Mouse (Mus musculus) hindbrain, embryonic 14.5 days (tissue): Measurements from ENCODE around the gene Slc16a8. TPM values are rescaled to one million over a fixed set of nuclear protein-coding genes. Genes with fewer than 3 reads are reported as not detected.
A peak's percentile ranks its signal among the peaks of the same experiment; 100 is the strongest.

Experiments
- ATAC-seq: fragments of 200-750 bp; cut with Nextera tagmentation; 2 replicates; pipeline ENCODE4 v1.8.0; 2017; ENCODE audit warnings: moderate number of reproducible peaks, mild to moderate bottlenecking, moderate TSS enrichment, moderate library complexity; ENCODE audit not compliant: low FRiP score
- DNase-seq: peaks from one replicate; pipeline ENCODE4 v3.0.0-alpha.2; 2015; ENCODE audit warnings: low spot score
- H3K27ac ChIP-seq: fragments of 300-500 bp; sonication (generic); 2 replicates; pipeline ENCODE4 v1.5.1; 2014; ENCODE audit warnings: mild to moderate bottlenecking, moderate library complexity
- H3K27me3 ChIP-seq: fragments of 300-500 bp; sonication (generic); 2 replicates; pipeline ENCODE4 v1.6.1; 2014; ENCODE audit warnings: mild to moderate bottlenecking, low read length, mixed read lengths; ENCODE audit not compliant: control insufficient read depth, insufficient read depth
- H3K36me3 ChIP-seq: fragments of 300-500 bp; sonication (generic); replicated peaks from 2 replicates; pipeline ENCODE4 v1.6.1; 2014; ENCODE audit not compliant: control insufficient read depth, insufficient read depth
- H3K4me1 ChIP-seq: fragments of 300-500 bp; sonication (generic); replicated peaks from 2 replicates; pipeline ENCODE4 v1.6.1; 2014; ENCODE audit warnings: antibody characterized with exemption, low read length, mixed read lengths; ENCODE audit not compliant: control insufficient read depth, insufficient read depth
- H3K4me2 ChIP-seq: fragments of 300-500 bp; sonication (generic); replicated peaks from 2 replicates; pipeline ENCODE4 v1.6.1; 2014; ENCODE audit warnings: mild to moderate bottlenecking, moderate library complexity
- H3K4me3 ChIP-seq: fragments of 300-500 bp; sonication (generic); replicated peaks from 2 replicates; pipeline ENCODE4 v1.5.1; 2014; ENCODE audit warnings: mild to moderate bottlenecking, low read length
- H3K9ac ChIP-seq: fragments of 300-500 bp; sonication (generic); 2 replicates; pipeline ENCODE4 v1.6.1; 2014
- H3K9me3 ChIP-seq: fragments of 300-500 bp; sonication (generic); 2 replicates; pipeline ENCODE4 v1.6.1; 2016; ENCODE audit warnings: low read length; ENCODE audit not compliant: control insufficient read depth
- WGBS: fragments of 180-500 bp; shearing (Covaris S2); extraction: QIAGEN DNeasy Blood & Tissue Kit; methylation state at CpG from one replicate; pipeline ENCODE4 v1.1.7; 2014; 5-methylcytosine and 5-hydroxymethylcytosine counted together
- polyA plus RNA-seq: library from polyadenylated mRNA; unstranded; fragments of >200 nt; fragmentation: Nextera tagmentation; extraction: Ambion mirVana; gene quantifications from 2 replicates; pipeline ENCODE4 v1.2.1, GENCODE M21; 2014

Slc16a8 gene
- polyA plus RNA-seq, 1 experiment from 2014 or later: 1.2 TPM

DNA sequence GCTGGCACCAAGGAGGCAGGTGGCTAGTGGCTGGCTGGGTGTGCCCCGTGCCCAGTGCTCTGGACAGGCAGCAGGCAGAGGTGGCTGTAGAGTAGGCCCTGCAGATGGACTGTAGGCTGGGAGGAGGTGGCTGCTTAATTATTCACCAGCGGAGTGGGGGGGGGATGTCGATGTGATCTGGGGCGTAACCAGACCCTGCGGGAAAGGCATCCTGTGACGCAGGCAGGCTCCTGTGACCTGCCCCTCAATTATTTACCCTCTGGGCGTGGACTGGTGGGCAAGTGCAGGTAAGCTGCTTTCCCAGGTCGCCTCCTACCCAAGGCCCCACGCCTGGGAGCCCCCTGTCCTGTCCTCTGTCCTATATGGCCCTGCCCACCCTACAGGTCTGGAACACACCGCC, 30.8 kb upstream of the Slc16a8 start, which contains the start of gene Baiap2l2:
Gene Baiap2l2 (minus strand): TSS at position 139 of the 400 bp plus-strand sequence.
- H3K4me1 ChIP-seq: no peaks in the 10 kb centered on the region
- no peak within 1 kb of the TSS for H3K27ac ChIP-seq
- 66% methylated on average over 10 of the region's 10 CpGs for WGBS
- H3K9ac ChIP-seq: no peak within 1 kb of the TSS
- DNase-seq: no peak
- H3K4me2 ChIP-seq: no peak within 1 kb of the TSS
- no peak within 1 kb of the TSS for H3K4me3 ChIP-seq
- no peak for ATAC-seq
- H3K27me3 ChIP-seq: no peaks in the 10 kb centered on the region
- H3K36me3 ChIP-seq: peaks cover 17% of the 10 kb centered on the region
- no peaks in the 10 kb centered on the region for H3K9me3 ChIP-seq

DNA sequence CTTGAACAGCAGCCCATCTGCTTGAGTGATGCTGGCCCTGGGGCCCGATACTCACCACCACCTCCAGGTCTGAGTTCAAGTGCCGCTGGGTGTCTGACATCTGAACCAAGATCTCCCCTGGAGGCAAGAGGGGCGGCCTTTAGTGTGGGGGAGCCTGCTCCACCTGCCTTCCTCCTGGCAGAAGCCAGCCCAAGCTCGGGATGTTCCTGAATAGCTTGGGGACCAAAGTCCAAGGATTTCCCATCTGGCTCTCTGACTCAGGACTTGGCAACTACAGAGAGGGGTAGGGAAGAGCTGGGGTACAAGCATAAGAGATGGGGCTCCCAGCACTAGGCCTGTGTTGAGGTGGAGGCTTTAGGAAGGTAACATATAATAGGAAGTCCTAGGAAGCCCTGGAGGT, 28.8 kb upstream of the Slc16a8 start:
- Histone ChIP-seq H3K27ac (no peak overlapping the region), H3K4me1 (no peaks in the 10 kb centered on the region), H3K36me3 (peaks cover 17% of the 10 kb centered on the region), H3K4me3 (no peak overlapping the region), H3K27me3 (no peaks in the 10 kb centered on the region), H3K9me3 (no peaks in the 10 kb centered on the region), H3K9ac (no peak overlapping the region), H3K4me2 (no peak overlapping the region)
- no peak for DNase-seq
- ATAC-seq: no peak
- 88% methylated on average over 4 of the region's 4 CpGs for WGBS

DNA sequence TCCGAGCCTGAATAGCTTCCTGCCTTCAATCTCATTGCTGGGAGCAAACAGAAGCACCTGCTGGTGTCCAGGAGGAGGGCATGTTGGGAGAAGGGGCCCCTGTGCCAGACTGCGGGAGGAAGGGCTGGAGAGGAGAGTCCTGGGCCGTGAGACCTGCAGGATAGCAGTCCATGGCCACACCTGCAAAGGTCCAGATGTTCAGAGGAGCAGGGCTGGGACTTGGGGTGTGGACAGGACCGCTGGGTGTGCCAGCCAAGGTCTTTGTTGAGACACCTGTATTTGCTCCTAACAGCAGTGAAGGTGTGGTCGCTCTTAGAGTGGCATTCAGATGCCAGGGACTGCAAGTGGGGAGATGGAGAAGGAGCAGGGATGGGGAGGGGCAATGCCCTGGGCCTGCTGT, 27.9 kb upstream of the Slc16a8 start:
- Histone ChIP-seq H3K9ac (no peak overlapping the region), H3K4me1 (no peaks in the 10 kb centered on the region), H3K36me3 (peaks cover 14% of the 10 kb centered on the region), H3K4me2 (no peak overlapping the region), H3K27ac (no peak overlapping the region), H3K9me3 (no peaks in the 10 kb centered on the region), H3K4me3 (no peak overlapping the region), H3K27me3 (no peaks in the 10 kb centered on the region)
- DNase-seq (no peak), ATAC-seq (no peak)
- WGBS: 87% methylated on average over 5 of the region's 5 CpGs

DNA sequence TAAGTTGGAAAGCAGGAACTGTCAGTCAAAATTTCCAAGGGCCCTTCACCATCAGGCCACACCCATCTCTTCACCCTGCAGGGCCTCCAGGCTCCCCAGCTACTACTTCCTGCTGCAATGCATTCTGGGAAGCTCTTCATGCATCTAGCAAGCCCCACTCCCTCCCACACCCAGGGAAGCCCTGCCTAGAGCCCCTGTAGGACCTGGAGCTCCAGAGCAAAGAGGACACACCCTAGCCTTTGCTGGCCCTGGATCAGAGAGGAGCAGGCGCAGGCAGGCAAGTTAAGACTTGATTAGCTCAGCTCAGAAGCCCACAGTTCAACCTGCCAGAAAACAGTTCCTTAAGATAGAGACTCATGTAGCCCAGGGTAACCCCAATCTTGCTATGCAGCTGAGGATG, 26.8 kb upstream of the Slc16a8 start:
- no peak overlapping the region for H3K4me3 ChIP-seq
- ATAC-seq (no peak), DNase-seq (no peak)
- WGBS: 90% methylated on average over 1 of the region's 1 CpGs
- H3K27ac ChIP-seq: no peak overlapping the region
- no peaks in the 10 kb centered on the region for H3K27me3 ChIP-seq
- no peaks in the 10 kb centered on the region for H3K4me1 ChIP-seq
- peaks cover 4% of the 10 kb centered on the region; the same call in 1 of the 2 replicates for H3K36me3 ChIP-seq
- H3K9me3 ChIP-seq: no peaks in the 10 kb centered on the region
- no peak overlapping the region for H3K4me2 ChIP-seq
- H3K9ac ChIP-seq: no peak overlapping the region

DNA sequence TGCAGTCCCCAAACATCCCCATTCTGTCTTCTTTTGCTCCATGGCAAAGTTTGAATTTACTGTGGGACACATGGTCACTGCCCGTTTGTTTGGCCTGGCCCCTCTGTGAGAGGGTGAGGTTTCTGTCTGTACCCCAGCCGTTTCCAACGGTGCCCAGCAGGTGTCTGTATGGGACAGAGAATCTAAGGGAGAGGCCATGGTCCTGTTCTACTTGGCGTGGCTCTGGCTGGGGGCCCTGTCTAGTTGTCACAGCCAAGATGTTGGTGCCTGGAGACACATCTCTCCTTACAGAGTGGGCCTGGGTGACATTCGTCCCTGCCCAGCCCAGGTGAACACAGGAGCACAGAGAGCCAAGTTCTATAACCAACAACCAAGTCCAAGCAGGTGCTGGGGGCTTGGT, 26.3 kb upstream of the Slc16a8 start:
- Histone ChIP-seq H3K4me3 (no peak overlapping the region), H3K9me3 (no peaks in the 10 kb centered on the region), H3K4me2 (no peak overlapping the region), H3K27me3 (no peaks in the 10 kb centered on the region), H3K9ac (no peak overlapping the region), H3K27ac (no peak overlapping the region), H3K4me1 (no peaks in the 10 kb centered on the region), H3K36me3 (peaks cover under 1% of the 10 kb centered on the region; the same call in 1 of the 2 replicates)
- DNase-seq (no peak), ATAC-seq (no peak)
- 62% methylated on average over 5 of the region's 5 CpGs for WGBS

DNA sequence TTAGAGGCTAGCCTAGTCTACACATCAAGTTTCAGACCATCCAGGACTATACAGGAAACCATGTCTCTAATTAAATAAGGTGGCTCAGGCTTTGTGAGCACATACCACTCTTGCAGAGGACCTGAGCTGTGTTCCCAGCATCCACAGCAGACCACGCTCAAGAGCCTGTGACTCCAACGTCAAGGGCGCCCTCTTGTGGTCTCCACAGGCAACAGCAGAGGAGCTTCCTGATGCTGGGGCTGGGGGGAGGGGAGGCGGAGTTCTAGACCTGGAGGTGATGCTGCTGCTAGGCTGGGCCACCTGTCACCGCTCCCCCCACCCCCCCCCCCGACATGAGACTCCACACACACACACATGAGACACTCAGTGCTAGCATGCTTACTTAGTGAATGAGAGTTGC, 25.6 kb upstream of the Slc16a8 start:
- no peaks in the 10 kb centered on the region for H3K27me3 ChIP-seq
- no peak overlapping the region for H3K27ac ChIP-seq
- H3K4me2 ChIP-seq: no peak overlapping the region
- no peak overlapping the region for H3K9ac ChIP-seq
- H3K36me3 ChIP-seq: no peaks in the 10 kb centered on the region
- no peak for ATAC-seq
- no peak overlapping the region for H3K4me3 ChIP-seq
- no peak for DNase-seq
- H3K9me3 ChIP-seq: no peaks in the 10 kb centered on the region
- H3K4me1 ChIP-seq: no peaks in the 10 kb centered on the region
- 25% methylated on average over 6 of the region's 6 CpGs for WGBS

DNA sequence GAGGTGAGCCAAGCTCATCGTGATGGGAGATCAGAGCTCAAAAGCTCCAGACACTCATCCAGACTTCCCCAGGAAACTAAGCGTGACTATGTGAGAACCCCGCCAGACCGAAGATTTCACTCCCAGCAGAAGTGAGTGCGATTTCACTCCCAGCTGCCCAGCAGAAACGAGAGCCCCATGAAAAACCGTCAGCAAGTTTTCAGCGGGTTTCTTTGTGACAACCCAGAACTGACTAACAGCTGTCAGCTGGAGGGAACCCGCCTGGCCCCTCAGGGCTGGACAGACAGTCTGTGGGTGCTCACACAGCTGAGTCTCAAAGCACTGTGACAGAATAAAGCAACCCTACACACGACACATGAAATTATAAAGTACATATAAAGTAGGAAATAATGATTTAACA, 23.2 kb upstream of the Slc16a8 start:
- H3K4me3 ChIP-seq: no peak overlapping the region
- H3K9ac ChIP-seq: no peak overlapping the region
- H3K36me3 ChIP-seq: no peaks in the 10 kb centered on the region
- no peak for ATAC-seq
- no peaks in the 10 kb centered on the region for H3K4me1 ChIP-seq
- WGBS: 68% methylated on average over 10 of the region's 10 CpGs
- H3K27me3 ChIP-seq: no peaks in the 10 kb centered on the region
- no peak overlapping the region for H3K27ac ChIP-seq
- DNase-seq: no peak
- no peak overlapping the region for H3K4me2 ChIP-seq
- H3K9me3 ChIP-seq: no peaks in the 10 kb centered on the region

DNA sequence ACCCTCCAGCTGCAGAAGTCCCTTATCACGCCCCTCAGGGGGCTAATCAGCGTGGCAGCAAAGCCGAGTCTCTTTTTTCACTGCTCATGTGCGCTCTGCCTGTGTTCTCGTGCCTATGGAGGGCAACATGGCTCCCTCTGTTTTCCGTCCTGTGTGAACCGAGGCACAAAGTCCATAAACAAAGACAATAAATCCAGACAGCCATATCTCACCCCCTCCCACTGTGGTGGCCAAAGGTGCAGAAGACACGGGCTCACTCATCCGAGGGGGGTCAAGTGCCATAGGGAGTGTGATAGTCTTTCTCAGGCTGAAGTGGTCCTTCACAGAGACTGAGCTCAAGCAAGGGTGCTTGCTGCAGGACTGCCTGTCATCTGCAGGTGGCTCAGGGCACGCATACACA, 18.5 kb upstream of the Slc16a8 start:
- Histone ChIP-seq H3K27me3 (no peaks in the 10 kb centered on the region), H3K27ac (no peak overlapping the region), H3K9me3 (no peaks in the 10 kb centered on the region), H3K4me1 (peaks cover 11% of the 10 kb centered on the region; the same call in 1 of the 2 replicates), H3K36me3 (no peaks in the 10 kb centered on the region), H3K9ac (no peak overlapping the region), H3K4me3 (no peak overlapping the region), H3K4me2 (no peak overlapping the region)
- ATAC-seq (no peak), DNase-seq (no peak)
- 43% methylated on average over 10 of the region's 10 CpGs for WGBS

DNA sequence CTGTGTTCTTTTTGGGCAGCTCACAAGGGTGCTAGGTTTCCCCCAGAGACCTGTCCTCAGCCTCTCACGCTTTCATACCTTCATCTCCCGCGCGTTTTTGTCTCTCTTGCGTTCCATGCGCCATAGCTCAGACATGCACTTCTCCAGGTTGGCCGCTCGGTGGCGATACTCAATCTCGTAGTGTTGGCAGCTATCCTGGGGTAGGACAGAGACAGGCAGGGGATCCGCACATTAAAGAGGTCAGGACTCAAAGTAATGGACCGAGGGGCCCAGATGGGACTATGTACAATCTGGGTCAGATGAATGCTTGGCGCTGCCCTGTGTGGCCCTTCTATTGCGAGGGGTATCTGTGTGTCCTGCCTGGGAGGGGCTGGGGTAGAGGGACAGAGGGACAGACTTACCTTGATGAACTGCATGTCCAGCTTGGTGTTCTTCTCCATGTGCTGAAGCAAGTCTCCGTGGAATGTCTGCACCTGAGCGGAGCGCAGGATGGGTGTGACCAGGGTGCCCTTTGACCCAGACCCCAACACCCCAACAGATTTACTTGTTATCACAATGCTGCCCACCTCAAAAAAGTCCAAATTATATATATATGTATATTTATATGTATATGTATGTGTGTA, 16.7 kb upstream of the Slc16a8 start:
- 0 out of 2 replicates have a peak, but pooled peaks have one; percentile 21 for ATAC-seq
- Histone ChIP-seq H3K9me3 (no peaks in the 10 kb centered on the region), H3K9ac (peak overlapping the region; percentile 37; the same call in 1 of the 2 replicates), H3K4me1 (peaks cover 11% of the 10 kb centered on the region; the same call in 1 of the 2 replicates), H3K4me2 (peak overlapping the region; percentile 67), H3K36me3 (no peaks in the 10 kb centered on the region), H3K4me3 (peak overlapping the region; percentile 27), H3K27ac (no peak overlapping the region), H3K27me3 (no peaks in the 10 kb centered on the region)
- DNase-seq: peak; percentile 53
- 12% methylated on average over 17 of the region's 17 CpGs for WGBS
